Mouse (Mus musculus) testis, postnatal 10 days (tissue): ENCODE results near the gene Mcm3.
A peak's percentile ranks its signal among the peaks of the same experiment; 100 is the strongest.

Source experiments
- DNase-seq: peaks from one replicate; pipeline ENCODE4 v3.0.0; 2021; ENCODE audit warnings: low spot score

Mcm3 gene

DNA sequence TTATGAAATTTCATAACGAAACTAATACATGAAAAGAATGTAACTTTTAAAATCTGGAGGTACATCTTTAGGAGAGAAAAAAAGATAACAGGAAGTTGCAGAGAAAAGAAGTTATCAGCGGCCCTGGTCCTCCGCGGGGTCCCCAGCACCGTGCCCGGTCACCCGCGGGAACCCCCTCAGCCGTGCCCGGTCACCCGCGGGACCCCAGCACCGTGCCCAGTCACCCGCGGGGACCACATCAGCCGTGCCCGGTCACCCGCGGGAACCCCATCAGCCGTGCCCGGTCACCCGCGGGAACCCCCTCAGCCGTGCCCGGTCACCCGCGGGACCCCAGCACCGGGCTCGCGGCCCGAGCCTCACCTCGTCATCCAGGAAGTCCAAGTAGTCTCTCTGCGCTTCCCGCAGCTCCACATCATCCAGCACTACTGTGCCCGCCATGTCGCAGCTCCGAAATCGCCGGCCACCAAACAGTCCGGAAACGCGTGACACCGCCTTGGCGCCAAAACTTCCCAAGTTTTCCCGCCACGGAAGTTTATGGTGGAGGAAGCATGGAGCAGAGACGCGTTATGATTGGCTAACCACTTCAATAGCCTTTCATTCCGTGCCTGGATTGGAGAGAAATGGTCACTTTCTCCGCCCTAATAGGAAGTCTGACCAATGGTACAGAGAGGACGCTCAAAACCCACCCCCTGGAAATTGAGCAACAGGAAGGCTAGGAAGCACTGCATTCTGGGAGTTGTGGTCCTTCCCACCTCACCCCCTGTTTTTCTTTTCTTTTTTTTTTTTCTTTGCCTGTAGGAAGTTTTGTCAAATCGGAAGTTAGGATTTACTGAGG is at the start of gene Mcm3:
Gene Mcm3, minus strand, starts transcription at position 542 of the 835 bp plus-strand sequence.
- peak; percentile 86 for DNase-seq

DNA sequence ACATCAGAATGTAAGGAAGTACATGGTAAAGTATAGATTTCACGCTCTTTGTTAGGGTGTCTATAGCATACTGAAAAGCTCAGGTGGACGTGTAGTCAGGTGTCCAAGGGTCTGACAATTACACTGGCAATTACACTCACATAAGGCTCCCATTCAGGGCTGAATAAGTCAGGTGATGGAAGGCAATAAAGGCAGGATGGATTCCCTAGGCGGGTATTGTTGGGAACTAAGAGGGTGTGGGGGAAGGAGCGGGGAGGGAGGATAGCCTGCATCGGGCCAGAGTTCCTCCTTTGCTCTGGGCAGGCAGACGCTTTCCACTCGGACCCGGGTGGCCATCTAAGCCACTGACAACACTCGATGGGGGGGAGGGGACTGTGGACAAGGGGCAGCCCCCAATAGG is 47.9 kb upstream of the Mcm3 start:
- no peak for DNase-seq

DNA sequence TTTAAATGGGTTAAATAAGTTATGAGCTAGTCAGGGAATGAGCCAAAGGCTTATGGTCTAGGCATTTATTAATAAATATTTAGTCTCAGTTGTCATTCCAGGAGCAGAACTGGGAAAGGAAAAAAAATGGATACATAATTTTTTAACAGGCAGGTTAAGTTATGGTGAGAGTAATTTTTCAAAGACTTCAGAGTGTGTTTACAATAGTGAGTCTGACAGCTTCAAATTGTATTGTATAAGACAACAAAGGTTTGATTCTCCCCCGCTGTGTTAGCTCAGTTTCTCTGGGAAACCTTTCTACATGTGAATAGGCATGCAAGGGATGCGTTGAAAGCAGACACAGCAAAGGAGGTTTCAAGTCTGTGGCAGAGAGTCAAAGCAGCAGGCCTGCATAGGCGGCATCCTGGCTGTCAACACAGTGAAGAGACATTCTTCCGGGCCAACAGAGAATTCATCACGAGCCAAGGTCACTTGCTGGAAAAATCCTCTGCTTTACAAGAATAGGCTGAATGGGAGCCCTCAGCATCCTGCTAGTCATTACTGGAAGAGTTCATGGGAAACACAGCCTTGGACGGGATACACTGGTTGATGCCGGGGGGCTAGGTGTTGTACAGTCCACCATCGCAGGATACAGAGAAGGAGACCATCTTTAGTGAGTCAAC is 47.3 kb upstream of the Mcm3 start:
- no peak for DNase-seq

DNA sequence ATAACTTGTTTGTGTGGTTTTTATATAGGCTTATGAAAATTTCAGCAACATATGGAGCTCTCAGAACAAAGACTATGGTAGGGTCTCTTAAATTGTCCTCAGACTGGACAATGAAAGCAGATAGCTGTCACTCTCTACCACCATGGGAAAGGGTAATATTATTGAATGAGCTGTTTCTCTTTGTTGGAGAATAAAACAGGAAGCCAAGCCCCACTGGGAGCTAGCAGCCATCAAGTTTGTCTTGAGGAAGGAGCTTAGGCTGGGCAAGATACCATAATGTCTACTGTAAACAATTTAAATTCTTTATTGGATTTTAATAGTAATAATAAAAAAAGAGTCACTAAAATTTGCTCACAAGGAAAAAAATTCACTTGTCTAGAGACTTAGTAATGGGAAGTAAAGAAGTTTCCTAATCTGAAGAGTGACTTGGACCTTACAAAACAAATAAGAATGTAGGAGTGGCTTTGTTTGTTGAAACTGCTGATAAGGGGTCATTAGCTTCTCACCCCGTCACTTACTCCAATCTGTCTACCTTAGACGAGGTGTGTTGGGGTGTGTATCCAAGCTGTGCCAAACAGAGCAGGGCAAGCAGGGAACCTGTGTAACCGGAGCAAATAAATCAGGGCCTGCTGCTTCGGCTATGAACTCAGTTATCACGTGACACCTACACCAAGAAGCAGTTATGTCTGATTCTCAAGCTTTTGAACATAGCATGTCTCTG is 43.5 kb upstream of the Mcm3 start:
- no peak for DNase-seq

DNA sequence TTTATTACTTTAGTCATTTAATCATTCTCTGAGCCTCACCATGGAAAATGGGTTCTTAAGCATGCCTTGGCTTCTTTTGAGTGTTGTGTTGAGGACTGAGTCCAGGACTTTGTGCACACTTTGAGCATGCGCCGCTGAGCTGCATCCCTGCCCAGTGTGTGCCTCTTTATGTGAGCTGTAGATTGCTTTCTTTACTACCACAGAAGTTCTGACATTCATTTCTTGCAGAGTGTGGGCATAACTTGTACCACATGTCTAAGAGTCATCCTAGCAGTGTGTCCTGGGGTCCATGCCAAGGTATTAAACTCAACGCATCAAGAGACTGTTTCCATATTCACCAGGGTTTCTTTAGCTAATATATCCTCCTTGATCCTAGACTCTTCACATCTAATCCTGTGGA is 41.8 kb upstream of the Mcm3 start:
- no peak for DNase-seq

DNA sequence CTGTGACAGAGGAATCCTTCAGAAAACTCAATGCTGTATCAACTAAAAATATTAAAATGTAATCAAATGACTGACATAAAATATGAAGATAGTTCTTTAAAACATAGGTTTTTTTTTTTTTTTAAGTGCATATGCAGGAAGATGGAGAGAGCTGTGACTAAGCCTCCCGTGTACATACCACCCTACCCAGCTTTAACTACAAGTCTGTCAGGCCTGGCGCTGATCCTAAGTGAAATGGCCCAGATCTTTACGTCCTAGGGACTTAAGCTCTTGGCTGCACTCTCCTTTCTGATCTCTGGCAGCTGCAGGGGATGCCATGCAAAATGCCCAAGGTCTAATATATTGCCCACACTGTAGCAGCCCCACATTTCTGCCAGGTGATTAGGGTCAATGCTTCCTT is 40.7 kb upstream of the Mcm3 start:
- no peak for DNase-seq

DNA sequence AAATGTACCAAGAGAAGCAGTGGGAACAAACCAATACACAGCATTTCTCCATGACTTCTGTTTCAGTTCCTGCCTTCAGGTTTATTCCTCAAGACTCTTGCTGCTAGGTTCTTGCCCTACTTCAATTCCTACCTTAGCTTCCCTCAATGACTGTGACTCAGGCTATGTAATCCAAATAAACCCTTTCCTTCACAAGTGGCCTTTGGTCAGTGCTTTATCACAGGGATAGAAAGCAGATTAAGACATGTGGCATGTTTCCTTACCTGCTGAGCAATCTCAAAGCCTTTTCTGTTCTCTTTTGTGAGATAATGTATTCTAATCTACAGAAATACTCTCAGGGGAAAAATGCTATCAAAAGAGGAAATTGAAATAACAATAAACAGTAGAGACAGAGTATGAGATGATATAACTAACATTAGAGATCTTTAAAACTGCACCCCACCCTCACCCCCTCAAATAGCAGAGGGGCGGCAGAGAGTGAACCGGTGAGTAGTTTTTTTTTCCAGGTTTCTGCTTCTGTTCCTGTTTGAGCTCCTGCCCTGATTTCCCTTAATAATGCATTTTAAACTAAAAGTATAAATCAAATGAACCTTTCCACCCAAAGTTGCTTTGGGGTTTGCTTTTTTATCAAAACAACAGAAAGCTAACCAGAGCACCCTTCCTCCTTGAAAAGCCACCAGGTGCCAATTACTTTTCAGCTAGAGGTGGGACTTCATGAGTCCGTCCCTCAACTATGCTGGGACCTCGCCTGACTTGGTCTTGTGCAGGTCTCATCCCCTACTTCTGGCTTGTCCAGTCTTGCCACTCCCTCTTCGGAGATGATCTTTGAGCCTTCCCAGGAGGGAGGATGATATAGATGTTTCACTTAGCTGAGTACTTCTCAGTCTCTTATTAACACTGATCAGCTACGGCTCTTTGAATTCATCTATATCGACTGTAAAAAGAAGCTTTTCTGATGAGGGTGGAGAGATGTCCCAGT is 37.1 kb upstream of the Mcm3 start:
- no peak for DNase-seq

DNA sequence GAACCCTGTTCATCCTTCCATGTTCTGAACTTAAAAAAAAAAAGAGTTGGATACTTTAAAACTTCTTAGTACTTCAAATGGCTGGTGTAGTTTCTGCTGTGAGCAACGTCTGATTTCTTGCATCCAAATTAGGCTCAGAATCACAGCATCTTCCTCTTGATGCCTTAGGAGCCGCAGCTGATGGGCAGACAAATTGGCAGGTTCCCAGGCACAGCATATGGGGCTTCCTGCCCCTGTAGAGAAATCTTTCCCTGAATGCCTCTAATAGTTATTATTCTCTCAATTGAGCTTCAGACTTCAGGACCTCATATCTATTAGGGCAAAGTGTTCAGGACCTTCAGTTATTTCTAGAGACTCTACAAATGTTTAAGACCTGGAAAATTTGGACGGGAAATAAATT is 19.8 kb upstream of the Mcm3 start:
- DNase-seq: no peak

DNA sequence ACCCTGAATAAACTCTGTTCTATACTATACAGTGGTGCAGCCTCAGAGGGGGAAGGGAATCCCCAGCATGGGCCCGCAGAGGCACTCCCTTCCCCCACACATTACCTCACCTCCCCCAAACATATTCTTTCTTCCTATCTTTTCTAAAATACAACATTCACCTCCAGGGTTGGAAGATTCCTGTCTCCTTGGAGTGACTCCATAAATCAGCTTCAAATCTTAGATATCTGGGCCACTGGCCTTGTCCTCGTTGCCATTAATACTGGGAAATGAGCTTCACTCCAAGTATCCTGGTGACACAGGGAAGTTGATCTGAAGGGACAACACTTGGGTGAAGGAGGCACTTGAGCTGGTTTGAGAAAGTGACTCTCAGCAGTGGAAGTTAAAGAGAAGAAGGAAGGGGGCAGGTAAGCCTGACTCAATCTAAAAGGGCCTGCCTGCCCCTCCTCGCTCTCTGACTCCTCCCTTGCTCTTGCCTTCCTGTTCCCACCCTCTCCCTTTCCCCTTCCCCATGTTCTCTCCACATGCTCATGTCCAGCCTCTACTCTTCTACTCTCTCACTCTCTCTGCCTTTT is 16.5 kb upstream of the Mcm3 start:
- no peak for DNase-seq

DNA sequence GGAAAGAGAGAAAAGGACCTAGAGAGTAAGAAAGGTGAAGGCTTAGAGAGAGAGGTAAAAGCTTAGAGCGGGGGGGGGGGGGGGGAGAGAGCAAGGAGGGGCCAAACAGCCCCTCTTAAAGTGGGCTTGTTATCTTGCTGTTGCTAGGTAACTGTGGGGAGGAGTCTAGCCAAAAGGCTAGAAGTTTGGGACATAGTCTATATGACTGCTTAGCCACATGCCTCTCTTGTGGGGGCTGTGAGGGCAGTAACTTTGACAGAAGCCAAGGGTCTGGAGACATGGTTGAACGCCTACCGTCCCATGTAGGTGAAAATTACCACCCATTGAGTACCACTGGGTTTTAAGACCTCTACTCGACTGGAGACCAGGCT is 13.0 kb upstream of the Mcm3 start:
- DNase-seq: no peak

DNA sequence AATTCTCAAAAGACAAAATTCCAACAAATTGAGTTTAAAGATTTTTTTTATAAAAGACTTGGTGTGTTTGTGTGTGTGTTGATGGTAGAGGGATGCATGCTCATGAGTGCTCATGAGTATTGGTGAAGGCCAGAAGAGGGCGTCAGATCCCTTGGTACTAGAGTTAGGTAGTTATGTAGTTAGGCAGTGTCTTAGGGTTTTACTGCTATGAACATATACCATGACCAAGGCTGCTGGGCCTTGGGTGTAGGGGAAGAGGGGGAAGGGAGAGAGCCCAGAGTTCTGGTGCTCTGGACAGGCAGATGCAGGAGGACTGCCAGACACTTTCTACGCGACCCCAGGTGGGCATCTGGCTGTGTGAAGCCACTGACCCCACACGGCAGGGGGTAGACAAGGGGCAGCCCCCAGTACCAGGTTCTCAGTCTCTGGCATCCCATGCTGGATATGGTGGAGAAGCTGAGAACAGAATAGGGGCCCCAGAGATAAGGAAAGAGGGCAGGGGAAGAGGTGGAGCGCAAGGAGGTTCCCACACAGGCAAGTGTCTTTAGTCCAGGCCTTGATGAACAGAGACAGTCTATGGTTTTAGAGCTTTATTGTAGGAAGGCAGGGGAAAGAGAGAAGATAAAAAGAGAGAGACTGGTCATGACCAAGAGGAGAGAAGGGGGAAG is 12.5 kb upstream of the Mcm3 start:
- DNase-seq: no peak

DNA sequence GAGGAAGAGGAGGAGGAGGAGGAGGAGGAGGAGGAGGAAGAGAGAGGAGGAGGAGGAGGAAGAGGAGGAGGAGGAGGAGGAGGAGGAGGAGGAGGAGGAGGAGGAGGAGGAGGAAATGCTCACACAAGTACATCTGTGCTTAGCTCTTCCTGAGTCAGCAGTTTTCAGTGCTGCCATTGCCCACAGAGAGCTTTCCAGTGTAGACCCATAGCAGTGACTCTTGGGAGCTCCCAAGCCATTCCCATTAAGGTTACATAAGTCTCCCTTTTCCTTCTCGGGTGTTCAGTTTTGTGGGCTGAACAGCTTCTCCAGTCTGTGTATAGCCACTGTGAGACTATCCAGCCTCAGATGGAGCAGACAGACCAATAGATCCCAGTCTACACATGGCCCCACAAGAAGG is 10.4 kb upstream of the Mcm3 start:
- no peak for DNase-seq

DNA sequence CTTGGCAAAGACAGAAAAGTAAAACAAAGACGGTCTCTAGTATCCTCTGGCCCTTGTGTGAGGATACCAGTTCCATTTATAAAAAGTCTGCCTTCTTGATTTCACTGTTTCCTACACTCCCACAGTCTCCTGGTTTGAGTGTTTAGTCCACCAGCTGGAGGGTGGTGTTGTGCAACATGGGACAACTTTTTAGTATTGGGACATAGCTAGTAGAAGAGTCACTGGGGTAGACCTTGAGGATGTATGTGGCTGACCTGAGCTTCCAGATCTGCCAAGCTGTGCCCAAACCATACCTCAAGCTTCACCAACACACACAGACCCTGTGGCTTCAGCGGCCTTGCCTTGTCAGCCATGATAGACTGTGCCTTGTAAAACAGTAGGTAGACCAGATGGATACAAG is 7.9 kb upstream of the Mcm3 start:
- DNase-seq: no peak

DNA sequence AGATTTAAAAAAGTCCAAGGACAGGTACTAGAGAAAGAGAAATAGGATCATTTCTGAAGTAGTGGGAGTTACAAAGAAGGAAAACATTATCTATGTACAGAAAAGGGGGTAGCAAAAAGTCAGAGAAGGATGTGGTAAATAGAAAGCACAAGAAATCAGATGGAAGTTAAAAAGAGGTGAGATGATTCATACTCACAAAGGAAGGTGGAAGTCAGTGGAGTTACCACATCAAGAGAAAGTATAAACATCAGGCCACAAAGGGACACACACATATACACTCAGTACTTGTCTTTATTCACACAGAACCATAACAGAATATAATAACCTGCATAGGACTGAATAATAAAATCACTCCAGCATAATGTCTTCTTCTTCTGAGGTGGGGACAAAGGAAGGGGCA is 4.9 kb upstream of the Mcm3 start:
- DNase-seq: no peak

DNA sequence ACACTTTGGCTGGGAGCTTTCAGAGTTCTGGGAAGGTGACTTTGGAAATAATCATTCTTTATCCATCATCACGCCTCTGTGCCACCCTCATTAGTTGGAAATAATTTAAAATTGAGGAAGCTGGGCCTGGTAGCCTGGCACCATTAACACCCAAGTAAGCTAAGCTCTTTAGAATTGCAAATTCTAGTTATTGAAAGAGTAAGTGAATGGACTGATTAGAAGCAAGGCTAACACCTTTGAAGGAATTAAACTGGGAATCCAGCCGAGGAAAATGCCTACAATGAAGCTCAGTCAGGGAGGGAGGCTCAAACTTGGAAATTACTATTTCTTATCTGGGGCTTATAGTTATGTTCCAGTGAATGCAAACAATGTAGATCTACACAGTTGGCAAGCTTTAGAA is 3.8 kb upstream of the Mcm3 start:
- DNase-seq: no peak

DNA sequence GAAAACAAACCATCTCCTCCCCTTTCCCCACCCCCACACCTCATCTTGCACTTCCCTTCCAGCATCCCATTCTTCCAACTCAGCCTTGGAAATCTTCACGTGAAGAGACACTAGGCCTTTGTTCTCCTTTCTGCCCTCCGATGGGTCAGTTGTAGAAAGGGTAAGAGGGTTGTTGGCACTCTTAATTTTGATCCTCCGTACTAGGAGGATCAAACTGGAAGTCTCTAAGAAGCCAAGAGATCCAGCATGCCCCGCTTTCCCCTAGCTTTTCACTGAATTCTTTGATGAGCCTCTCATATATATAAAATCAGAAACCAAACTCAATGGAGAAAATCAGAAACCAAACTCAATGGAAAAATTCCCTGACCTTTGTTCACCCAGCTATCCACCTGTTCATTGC is 3.4 kb upstream of the Mcm3 start:
- DNase-seq: no peak

DNA sequence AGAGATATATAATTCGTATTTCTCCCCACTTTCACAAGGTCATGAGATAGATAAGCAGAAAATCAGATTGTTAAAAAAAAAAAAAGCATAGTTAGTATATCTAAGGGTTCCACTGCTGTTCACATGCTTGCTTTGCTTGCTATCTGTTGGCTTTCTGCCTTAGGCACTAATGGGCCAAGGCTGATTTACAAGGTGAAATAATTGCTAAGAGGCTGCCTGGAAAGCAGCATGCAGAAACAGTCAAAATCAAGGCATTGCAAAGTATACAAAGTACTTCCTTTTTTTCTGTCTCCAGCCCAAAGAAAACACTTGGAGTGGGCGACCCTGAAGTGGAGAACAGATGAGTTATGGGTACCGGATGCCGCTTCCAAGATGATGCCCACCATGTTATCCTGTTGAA is 847 bp upstream of the Mcm3 start:
- no peak for DNase-seq

DNA sequence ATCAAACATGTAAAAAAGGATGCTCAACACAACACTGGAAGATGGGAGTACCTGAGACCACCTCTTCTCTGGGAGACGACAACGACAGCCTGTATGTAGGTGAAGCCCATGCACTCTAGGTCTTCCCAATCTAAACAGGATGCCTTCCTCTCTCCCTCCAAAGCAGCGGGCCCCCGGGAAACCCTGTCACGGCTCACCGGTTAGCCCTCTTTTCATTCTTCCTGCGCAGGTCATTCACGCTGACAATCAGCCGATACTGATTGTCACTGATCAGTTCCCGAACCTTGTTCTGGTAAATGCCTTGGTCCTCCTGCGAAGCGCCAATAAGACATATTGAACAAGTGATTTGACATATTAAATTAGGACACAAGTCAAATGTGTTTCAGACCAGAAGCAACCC is 2.5 kb downstream of the Mcm3 start:
- no peak for DNase-seq

DNA sequence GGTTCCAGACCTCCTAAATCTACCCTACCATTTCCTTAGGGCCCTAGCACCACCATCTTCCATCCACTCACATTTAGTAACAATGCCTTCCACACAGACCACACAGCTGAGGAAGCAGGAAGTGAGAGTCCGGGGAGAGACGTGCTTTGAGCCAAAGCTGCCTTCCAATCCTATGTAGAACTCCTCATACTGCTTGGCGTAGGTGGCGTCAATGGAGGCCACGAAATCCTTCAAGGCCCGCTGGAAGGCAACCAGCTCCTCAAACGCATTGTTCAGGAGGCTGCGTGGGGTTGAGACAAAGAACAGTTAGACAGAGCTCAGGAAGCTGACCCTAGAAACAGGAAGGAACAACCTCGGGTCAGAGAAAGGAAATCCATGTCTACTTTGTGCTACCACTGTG is 2.9 kb downstream of the Mcm3 start:
- no peak for DNase-seq

DNA sequence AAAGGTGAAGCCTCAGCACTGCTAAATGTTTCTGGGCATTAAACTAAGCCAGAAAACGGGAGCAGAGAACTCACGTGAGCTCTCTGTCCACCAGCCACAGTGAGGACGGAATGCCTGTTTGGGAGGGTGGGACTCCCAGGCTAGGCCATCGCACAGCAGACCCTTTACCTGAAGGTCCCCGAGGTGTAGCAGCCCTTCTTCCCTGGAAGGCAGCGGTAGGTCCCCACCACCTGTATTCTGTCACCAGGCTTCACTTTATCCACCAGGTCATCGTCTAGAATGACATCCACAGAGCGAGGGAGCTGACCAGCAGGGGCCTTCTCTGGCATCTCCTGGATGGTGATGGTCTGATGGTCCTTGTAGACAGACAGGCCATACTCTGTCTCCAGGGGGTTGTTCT is 5.6 kb downstream of the Mcm3 start:
- DNase-seq: no peak

DNA sequence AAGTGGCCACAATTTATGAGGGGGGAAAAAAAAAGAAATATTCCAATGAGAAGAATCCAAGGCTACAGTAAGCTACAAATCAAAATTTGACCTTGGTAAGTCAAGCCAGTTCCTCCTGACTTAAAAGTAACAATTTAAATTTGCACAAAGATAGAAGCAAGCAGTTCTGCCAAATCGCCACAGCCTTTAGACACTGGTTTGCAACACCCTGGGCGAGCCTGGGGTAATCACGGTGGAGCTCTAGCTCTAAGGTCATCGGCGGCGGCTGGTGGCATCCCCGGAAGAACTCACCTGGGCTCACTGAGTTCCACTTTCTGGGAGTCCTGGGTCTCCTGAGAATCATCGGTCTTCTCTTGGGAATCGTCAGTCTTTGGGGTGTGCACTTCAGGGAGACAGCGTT is 15.6 kb downstream of the Mcm3 start:
- no peak for DNase-seq
